Mouse (Mus musculus) lung, adult 2 months (tissue): ENCODE measurements around the gene Hexim1. TPM values are rescaled to one million over a fixed set of nuclear protein-coding genes. Genes with fewer than 3 reads are reported as not detected.

ENCODE experiments used
- DNase-seq: peaks from one replicate; pipeline ENCODE4 v3.0.0; 2022
- H3K4me1 ChIP-seq: fragments of 200-500 bp; 2 replicates; pipeline ENCODE4 v1.6.1; 2011; ENCODE audit warnings: low read length; ENCODE audit not compliant: control insufficient read depth, insufficient read depth
- H3K4me3 ChIP-seq: fragments of 200-500 bp; replicated peaks from 2 replicates; pipeline ENCODE3; 2011; ENCODE audit warnings: low read depth, mild to moderate bottlenecking, control low read depth, low read length; ENCODE audit errors: extremely low read depth
- CTCF ChIP-seq: fragments of 200-500 bp; IDR thresholded peaks from 2 replicates; pipeline ENCODE4 v1.5.1; 2011; ENCODE audit warnings: mild to moderate bottlenecking, low read length, control low read depth; ENCODE audit not compliant: insufficient read depth
- POLR2A ChIP-seq: fragments of 200-500 bp; IDR thresholded peaks from 2 replicates; pipeline ENCODE4 v1.6.1; 2011; ENCODE audit warnings: low read depth, mild to moderate bottlenecking, control low read depth, low read length, borderline replicate concordance; ENCODE audit errors: extremely low read depth
- WGBS: fragments of 180-500 bp; shearing (Covaris S2); methylation state at CpG from one replicate; pipeline ENCODE4 v1.1.7; 2018; 5-methylcytosine and 5-hydroxymethylcytosine counted together
- polyA plus RNA-seq: library from polyadenylated mRNA; depleted of rRNA; stranded (reverse); fragments of >200 nt; gene quantifications from 2 replicates; pipeline ENCODE4 v1.2.3, GENCODE M21; 2012

The Hexim1 gene
- polyA plus RNA-seq, 1 experiment, result 15.2 TPM

DNA sequence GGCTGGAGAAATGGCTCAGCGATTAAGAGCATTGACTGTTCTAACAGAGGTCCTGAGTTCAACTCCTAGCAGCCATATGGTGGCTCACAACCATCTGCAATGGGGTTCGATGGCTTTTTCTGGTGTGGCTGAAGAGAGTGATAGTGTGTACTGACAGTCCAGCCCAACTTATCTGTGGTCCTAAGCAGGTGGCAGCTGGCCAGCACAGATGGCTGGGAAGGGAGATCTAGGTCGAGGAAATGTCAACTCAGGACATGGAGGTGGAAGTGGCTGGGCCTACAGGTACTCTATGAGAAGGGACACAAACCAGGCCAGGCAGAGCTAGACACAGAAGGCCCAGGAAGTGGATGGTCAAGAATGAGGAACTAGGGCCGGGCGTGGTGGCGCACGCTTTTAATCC lies 40.0 kb upstream of the Hexim1 start:
- Histone ChIP-seq H3K4me1 (peaks cover 7% of the 10 kb centered on the region), H3K4me3 (no peak overlapping the region)
- TF ChIP-seq CTCF (no peak), POLR2A (no peak)
- 85% methylated on average over 7 of the region's 7 CpGs for WGBS
- DNase-seq, result no peak

DNA sequence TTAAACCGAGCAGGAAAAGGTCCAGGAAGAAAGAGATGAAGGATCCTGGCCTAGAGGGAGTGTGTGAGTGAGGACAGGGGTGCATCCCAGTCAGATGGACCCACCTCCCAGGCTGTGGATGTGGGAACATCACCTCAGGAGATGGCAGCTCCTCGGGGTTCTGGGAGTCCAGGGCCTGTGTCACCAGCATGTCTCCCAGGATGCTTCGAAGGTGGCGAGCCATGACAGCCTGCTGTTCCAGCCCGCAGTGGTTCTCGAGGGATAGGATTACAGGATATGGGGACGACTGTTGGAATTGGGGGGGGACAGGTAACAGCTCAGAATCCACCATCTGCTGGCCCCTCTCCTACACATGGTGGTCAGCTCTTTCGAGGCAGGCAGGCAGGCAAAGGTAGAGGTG lies 39.5 kb upstream of the Hexim1 start:
- 84% methylated on average over 8 of the region's 8 CpGs for WGBS
- DNase-seq, result no peak
- TF ChIP-seq CTCF (no peak), POLR2A (no peak)
- H3K4me1 ChIP-seq, result peaks cover 7% of the 10 kb centered on the region
- no peak overlapping the region for H3K4me3 ChIP-seq

DNA sequence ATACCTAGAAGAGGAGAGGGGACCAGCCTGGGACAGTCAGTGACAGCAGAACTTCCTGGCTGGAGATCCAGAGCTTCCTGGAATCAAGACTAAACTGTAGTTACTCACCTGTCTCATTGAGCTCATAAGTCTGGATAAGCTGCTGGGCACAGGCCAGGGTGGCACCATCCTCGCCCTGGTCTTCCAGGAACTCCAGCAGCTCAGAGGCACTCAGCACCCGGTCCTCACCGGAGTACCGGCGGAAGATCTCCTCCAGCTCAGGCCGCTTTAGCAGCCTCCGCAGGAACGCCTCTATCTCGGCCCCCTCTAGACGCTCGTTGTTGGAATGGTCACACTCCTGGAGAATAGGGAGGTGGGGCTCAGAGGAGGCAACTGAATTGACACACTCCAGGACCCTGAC lies 37.9 kb upstream of the Hexim1 start:
- H3K4me3 ChIP-seq, result no peak overlapping the region
- no peak for TF ChIP-seq CTCF
- TF ChIP-seq POLR2A, result no peak
- WGBS, result 78% methylated on average over 11 of the region's 11 CpGs
- peaks cover 7% of the 10 kb centered on the region for H3K4me1 ChIP-seq
- DNase-seq, result no peak

DNA sequence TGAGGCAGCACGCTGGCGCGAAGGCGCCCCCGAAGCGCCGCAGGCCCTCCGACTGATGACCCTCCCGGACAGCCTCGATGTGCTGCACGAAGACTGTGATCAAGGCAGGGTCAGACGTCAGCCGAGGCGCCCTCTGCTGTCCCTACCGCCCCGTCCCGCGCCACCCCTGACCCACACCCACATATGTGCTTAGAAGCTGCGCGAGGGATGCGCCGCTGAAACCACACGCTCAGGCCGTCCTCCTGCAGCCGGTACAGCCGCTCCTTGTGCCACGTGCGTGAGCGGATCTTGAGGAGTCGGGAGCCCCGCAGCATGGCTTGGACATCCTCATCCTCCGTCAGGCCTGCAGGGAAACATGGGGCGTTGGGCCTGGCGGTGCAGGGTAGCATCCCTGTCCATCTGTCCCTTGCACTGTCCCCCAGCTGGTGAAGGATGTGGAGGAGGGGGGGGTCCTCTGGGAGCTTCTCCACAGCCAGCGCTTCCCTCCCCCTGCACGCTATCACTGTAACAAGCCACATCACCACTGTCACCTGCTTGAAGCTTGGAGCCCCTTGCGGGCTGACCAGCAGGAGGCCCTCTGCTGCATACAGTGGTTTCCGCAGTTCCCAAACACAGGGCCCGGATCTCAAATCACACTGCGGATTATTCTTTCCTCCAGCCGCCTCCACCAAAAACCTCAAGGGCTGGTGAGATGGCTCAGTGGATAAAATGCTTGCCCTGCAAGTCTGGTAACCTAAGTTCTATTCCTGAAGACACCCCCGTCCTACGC lies 35.5 kb upstream of the Hexim1 start:
- Histone ChIP-seq H3K4me1 (peaks cover 7% of the 10 kb centered on the region), H3K4me3 (no peak overlapping the region)
- no peak for DNase-seq
- WGBS, result 16% methylated on average over 43 of the region's 43 CpGs
- TF ChIP-seq CTCF (0 out of 2 replicates have a peak, but pooled peaks have one; percentile 13), POLR2A (no peak)

DNA sequence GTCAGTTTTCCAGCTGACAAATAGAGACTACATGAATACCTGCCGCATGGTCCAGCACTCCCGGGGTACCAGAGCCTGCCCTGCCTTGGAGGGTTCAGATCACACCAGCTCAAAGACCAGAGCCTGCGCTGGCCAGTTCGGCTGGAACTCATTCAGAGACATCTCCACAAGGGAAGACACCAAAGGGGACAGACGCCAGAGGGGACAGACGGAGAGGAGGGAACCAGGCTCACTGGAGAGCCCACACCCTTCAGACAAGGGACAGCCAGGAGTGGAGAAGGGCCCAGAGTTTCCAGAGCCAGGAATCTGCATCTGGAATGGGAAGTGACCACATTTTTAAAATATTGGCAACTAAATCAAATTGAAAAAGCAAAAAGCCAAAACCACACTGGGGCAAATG lies 34.4 kb upstream of the Hexim1 start:
- TF ChIP-seq CTCF (no peak), POLR2A (no peak)
- Histone ChIP-seq H3K4me3 (no peak overlapping the region), H3K4me1 (peaks cover 7% of the 10 kb centered on the region)
- WGBS, result 79% methylated on average over 6 of the region's 6 CpGs
- DNase-seq, result no peak

DNA sequence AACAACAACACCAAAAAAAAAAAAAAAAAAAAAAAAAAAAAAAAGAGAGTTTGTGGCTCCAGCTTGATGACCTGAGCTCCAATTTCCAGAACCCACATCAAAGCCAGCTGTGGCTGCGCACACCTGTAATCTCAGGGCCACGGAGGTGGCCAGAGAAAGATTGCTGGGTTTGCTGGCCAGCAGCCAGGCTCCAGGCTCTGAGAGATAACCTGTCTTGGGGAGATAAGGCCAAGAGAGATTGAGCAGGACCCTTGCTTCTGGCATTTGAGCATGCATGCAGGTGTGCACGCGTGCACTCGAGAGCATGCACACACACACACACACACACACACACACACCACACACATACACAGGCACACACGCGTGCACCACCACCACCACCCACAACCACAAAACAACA lies 22.7 kb upstream of the Hexim1 start:
- no peak overlapping the region for H3K4me3 ChIP-seq
- 79% methylated on average over 7 of the region's 7 CpGs for WGBS
- no peak for DNase-seq
- H3K4me1 ChIP-seq, result peaks cover 10% of the 10 kb centered on the region
- no peak for TF ChIP-seq CTCF
- TF ChIP-seq POLR2A, result no peak

DNA sequence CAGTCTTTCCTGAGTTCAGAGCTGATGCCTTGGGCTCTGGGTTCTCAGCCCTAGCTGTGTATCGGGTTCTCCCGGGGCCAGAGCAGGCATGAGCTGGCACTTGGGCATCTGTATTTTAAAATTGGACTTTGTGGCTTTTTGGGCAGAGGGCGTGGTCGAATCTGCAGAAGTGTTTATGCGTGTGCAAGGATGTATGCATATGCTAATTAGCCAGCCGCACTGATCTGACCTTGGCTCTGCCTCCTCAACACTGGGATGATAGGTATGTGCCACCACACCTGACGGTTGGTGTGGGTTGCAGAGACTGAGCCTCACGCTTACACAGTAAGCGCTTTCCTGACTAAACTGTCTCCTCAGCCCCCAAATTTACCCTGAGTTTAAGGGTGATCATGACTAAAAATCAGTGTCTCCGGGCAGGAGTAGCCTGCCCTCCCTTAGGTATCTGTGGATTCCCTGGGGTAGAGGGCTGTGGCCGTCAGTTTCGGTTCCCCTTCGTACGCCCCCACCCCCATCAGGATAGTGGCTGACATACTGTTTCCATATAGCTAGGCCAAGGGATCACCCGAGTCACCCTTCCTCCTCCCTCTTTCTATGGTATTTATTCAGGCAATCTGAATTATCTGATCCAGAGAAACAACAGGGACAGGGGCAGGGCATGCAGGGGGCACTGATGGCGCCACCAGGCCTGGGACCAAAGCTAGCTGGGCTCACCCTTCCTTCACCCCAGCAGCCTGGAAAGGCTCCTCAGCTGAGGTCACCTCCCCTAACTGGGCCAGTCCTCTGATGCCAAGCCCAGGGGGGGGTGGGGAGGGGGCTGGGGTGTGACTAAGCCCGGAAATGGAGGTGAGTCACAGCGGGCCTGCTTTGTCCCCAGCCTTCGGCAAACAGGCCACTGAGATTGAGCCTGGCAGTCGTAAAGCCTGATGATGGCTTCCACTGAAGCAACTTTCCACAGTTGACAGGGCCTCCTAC lies 21.9 kb upstream of the Hexim1 start:
- no peak for TF ChIP-seq POLR2A
- TF ChIP-seq CTCF, result no peak
- 66% methylated on average over 20 of the region's 20 CpGs for WGBS
- DNase-seq, result no peak
- Histone ChIP-seq H3K4me1 (peaks cover 10% of the 10 kb centered on the region), H3K4me3 (no peak overlapping the region)

DNA sequence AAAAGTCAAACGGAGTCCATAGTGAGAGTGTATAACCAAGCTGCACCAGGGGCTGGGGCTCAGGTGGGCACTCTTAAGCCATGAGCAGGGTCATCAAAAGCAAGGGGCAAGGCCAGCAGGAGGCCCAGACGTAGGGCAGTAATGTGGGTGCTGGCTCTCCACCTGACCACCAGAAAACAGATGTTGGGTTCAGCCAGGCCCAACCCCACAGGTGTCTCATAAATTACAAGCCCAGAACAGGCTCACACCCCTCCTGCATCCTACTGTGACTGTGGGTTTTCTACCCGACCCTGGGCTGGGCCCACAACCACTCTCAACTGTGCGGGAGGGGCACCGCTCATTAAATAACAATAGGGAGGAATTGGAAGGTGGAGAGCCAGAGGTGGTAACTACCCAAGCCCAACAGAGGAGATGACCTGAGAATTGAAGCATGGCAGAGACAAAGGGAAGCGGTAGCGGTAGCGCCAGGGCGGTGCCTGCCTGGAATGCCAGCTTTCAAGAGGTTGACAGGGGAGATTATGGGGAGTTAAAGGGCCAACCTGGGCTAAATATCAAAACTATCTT lies 20.8 kb upstream of the Hexim1 start:
- no peak for DNase-seq
- peaks cover 10% of the 10 kb centered on the region for H3K4me1 ChIP-seq
- 81% methylated on average over 9 of the region's 9 CpGs for WGBS
- no peak for TF ChIP-seq CTCF
- no peak for TF ChIP-seq POLR2A
- no peak overlapping the region for H3K4me3 ChIP-seq

DNA sequence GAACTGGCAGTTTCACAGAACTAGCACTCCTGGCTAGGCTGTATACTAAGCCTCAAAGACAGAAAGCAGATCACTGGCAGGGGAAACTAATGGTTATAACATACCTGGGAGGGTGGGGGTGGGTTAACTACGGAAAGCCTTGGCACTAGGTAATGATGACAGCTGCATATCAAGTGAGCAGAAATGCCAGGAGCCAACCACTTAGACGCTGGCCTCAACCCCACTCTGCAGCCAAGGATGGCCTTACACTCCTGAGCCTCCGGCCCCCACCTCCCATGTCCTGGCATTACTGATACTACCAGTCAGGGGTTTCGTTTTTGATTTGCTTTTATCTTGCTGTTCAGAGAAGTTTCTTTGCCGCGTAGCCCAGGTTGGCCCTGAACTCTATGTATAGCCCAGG lies 20.2 kb upstream of the Hexim1 start:
- Histone ChIP-seq H3K4me3 (no peak overlapping the region), H3K4me1 (peaks cover 10% of the 10 kb centered on the region)
- TF ChIP-seq POLR2A (no peak), CTCF (no peak)
- WGBS, result 91% methylated on average over 6 of the region's 6 CpGs
- DNase-seq, result no peak
